Mouse (Mus musculus): Measurements from ENCODE around the gene Amd2.

The Amd2 gene

GRCm38 (mm10) chr10:35711792-35712191, at the start of gene Amd2:
Amd2 (minus strand) TSS chr10:35711892.
- in situ Hi-C loops (cut with MboI; ENCODE audit: low pct_unique_long_range_greater_than_20kb in 1 of 2, low sequenced_read_pairs in 2 of 2, unreplicated experiment in 1 of 2), result no loop called here

DNA sequence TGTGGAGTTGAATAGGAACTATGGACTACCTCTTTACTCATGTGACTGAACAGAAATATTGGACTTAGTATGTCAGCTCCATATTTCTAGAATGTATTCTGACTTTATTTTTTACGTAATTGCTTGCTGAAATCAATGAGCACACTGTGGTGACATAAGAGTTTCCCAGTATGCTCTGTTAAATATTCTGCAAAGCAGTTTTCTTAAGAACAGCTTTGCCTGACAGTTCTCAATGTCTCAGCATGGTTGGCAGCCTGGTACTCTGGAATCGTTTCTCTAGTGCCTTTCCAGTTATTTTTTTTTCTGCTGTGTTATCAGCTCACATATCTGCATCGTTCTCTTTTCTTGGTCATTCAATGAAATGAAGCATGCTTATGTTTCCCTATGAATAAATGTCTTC, 49.6 kb upstream of the Amd2 start:
- in situ Hi-C loops (cut with MboI; ENCODE audit: low pct_unique_long_range_greater_than_20kb in 1 of 2, low sequenced_read_pairs in 2 of 2, unreplicated experiment in 1 of 2), result no loop called here

DNA sequence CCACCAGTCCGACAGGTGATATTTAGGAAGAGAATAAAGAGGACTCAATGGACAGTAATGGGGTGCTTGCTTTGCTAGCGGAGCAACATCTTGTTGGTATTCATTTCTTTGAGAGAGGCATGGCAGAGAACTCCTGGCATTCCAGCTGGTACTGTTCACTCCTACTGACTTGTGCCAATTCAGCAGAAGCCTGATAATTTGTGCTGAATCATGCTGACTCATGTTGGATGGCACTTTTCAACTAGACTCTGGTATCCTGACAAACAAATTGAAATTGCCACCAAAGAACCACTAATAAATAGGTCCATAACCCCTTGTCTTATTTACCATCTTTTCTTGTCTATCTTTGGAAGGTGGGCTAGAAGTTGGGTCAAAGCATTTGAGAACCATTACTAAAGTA, 25.9 kb upstream of the Amd2 start:
- in situ Hi-C loops (cut with MboI; ENCODE audit: low pct_unique_long_range_greater_than_20kb in 1 of 2, low sequenced_read_pairs in 2 of 2, unreplicated experiment in 1 of 2), result no loop called here

GRCm38 (mm10) chr10:35714266-35714665, 2.6 kb upstream of the Amd2 start:
- in situ Hi-C loops (cut with MboI; ENCODE audit: low pct_unique_long_range_greater_than_20kb in 1 of 2, low sequenced_read_pairs in 2 of 2, unreplicated experiment in 1 of 2), result no loop called here
